ENCODE assay signal across 8 mouse cellular contexts in the genomic region with DNA sequence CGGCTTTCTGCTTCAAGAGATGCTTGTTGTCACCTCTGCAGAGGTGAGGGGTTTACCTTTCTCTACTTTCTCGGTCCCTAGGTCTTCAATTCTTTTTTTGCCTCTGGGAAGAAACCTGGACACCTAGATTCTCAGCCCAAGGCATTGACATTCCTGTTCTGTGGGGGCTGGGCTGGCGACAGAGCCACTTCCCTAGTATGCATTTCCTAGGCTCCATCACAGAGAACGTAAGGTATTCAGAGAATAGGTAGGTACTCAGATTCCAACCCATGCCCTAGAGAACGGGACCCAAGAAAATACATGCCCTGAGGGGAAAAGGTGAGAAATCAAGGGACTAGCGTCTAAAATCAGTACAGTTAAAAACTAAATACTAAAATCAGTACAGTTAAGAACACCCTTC. TPM values are rescaled to one million over a fixed set of nuclear protein-coding genes. Genes with fewer than 3 reads are reported as not detected.
DNase-seq lines count a peak whose midpoint lies in the region; ATAC-seq and TF ChIP-seq lines count a peak whose summit lies in the region.

No protein-coding gene starts in this region.

- ATAC-seq in heart, embryonic 11.5 days (replicated peaks; ENCODE audit: insufficient number of reproducible peaks, low FRiP score, low TSS enrichment) = no peak
- ATAC-seq in embryonic facial prominence, embryonic 11.5 days (replicated peaks; ENCODE audit: insufficient number of reproducible peaks, low FRiP score, low TSS enrichment, low read depth) = no peak
- 0 out of 2 replicates have a peak, but pooled peaks have one; percentile 25 for ATAC-seq in neural tube, embryonic 12.5 days (ENCODE audit: low FRiP score, low read depth)

- H3K27ac ChIP-seq in heart, embryonic 11.5 days (ENCODE audit: low read depth, low read length) = no peak overlapping the region
- no peak overlapping the region for H3K27ac ChIP-seq in embryonic facial prominence, embryonic 11.5 days (replicated peaks; ENCODE audit: low read depth, low read length)
- H3K27ac ChIP-seq in neural tube, embryonic 12.5 days = peak overlapping the region; percentile 66

- TF ChIP-seq CTCF in E14TG2a.4 (conservative IDR thresholded peaks at IDR 0.05; ENCODE audit: low read length) = no peak

- 0 out of 2 replicates have a peak, but pooled peaks cover 6% of the 10 kb centered on the region for H3K4me1 ChIP-seq in heart, embryonic 11.5 days (ENCODE audit: control insufficient read depth, insufficient read depth, low read length)
- H3K4me1 ChIP-seq in E14TG2a.4 (replicated peaks; ENCODE audit: low read depth, low read length) = peaks cover 32% of the 10 kb centered on the region
- H3K4me1 ChIP-seq in embryonic facial prominence, embryonic 11.5 days (ENCODE audit: control insufficient read depth, insufficient read depth, low read length) = no peaks in the 10 kb centered on the region
- peaks cover 10% of the 10 kb centered on the region for H3K4me1 ChIP-seq in neural tube, embryonic 12.5 days

- H3K4me3 ChIP-seq in heart, embryonic 11.5 days (ENCODE audit: low read depth, low read length) = peak overlapping the region; percentile 96
- peak overlapping the region; percentile 98 for H3K4me3 ChIP-seq in E14TG2a.4 (replicated peaks; ENCODE audit: low read length)
- peak overlapping the region; percentile 73 for H3K4me3 ChIP-seq in embryonic facial prominence, embryonic 11.5 days (ENCODE audit: low read depth, low read length)
- H3K4me3 ChIP-seq in neural tube, embryonic 12.5 days = peak overlapping the region; percentile 87

- 17% methylated on average over 6 of the region's 6 CpGs for WGBS in heart, embryonic 11.5 days (ENCODE audit: insufficient replicate concordance)
- WGBS in embryonic facial prominence, embryonic 11.5 days = 19% methylated on average over 6 of the region's 6 CpGs
- 18% methylated on average over 6 of the region's 6 CpGs for WGBS in neural tube, embryonic 12.5 days

- no peaks in the 10 kb centered on the region for H3K27me3 ChIP-seq in heart, embryonic 11.5 days (ENCODE audit: control insufficient read depth, insufficient read depth, low read length)
- H3K27me3 ChIP-seq in E14TG2a.4 (ENCODE audit: insufficient read depth, low read length) = no peaks in the 10 kb centered on the region
- H3K27me3 ChIP-seq in embryonic facial prominence, embryonic 11.5 days (ENCODE audit: control insufficient read depth, insufficient read depth, low read length) = no peaks in the 10 kb centered on the region
- H3K27me3 ChIP-seq in neural tube, embryonic 12.5 days (replicated peaks) = no peaks in the 10 kb centered on the region

- intact Hi-C loops in heart, postnatal 36 days (cut with DNase I) = loop anchor here (1.0 to 5.0 kb wide), 2 partner anchors 22 to 79 kb away; partner anchors contain the start of gene Zfp809

- peak overlapping the region; percentile 71 for H3K4me2 ChIP-seq in heart, embryonic 11.5 days
- peak overlapping the region; percentile 58 for H3K4me2 ChIP-seq in embryonic facial prominence, embryonic 11.5 days (ENCODE audit: low read depth, low read length)
- H3K4me2 ChIP-seq in neural tube, embryonic 12.5 days (replicated peaks) = peak overlapping the region; percentile 79

- H3K9ac ChIP-seq in heart, embryonic 11.5 days (ENCODE audit: low read depth, low read length) = peak overlapping the region; percentile 99
- H3K9ac ChIP-seq in embryonic facial prominence, embryonic 11.5 days (replicated peaks; ENCODE audit: low read length) = peak overlapping the region; percentile 97
- H3K9ac ChIP-seq in neural tube, embryonic 12.5 days = peak overlapping the region; percentile 99

- no peak for DNase-seq in heart, postnatal 36 days
- DNase-seq in embryonic facial prominence, embryonic 11.5 days (ENCODE audit: low spot score) = peak; percentile 57
- peak; percentile 20 for DNase-seq in kidney, postnatal 10 days
- no peak for DNase-seq in right cerebral cortex, postnatal 25 days
- no peak for DNase-seq in adrenal gland, adult 18-20 months (ENCODE audit: low spot score in 2 of 2)

- peaks cover 26% of the 10 kb centered on the region for H3K36me3 ChIP-seq in heart, embryonic 11.5 days (ENCODE audit: control insufficient read depth, insufficient read depth, low read length)
- H3K36me3 ChIP-seq in E14TG2a.4 (ENCODE audit: insufficient read depth, low read length) = peaks cover 20% of the 10 kb centered on the region
- peaks cover 17% of the 10 kb centered on the region for H3K36me3 ChIP-seq in embryonic facial prominence, embryonic 11.5 days (replicated peaks; ENCODE audit: control insufficient read depth, insufficient read depth, low read depth, low read length)
- H3K36me3 ChIP-seq in neural tube, embryonic 12.5 days = peaks cover 36% of the 10 kb centered on the region

- H3K9me3 ChIP-seq in heart, embryonic 11.5 days (replicated peaks; ENCODE audit: control insufficient read depth, low read length) = peaks cover under 1% of the 10 kb centered on the region
- H3K9me3 ChIP-seq in E14TG2a.4 (ENCODE audit: low read length) = peaks cover 38% of the 10 kb centered on the region
- H3K9me3 ChIP-seq in embryonic facial prominence, embryonic 11.5 days (replicated peaks; ENCODE audit: control insufficient read depth, low read length) = no peaks in the 10 kb centered on the region
- peaks cover 8% of the 10 kb centered on the region for H3K9me3 ChIP-seq in neural tube, embryonic 12.5 days

RNA-seq across cellular contexts. Expression of gene Zfp810, which starts 0.7 kb away (rescaled TPM):
- polyA plus RNA-seq in heart, embryonic 11.5 days (2014; fragmentation: Nextera tagmentation; extraction: Ambion mirVana) = 12.9 and 15.7 TPM in 2 replicates
- 1 to 10 TPM; 6.3 to 8.2 TPM for total RNA-seq in heart, postnatal 36 days (2021)
- 30.7 and 31.1 TPM in 2 replicates for polyA plus RNA-seq in embryonic facial prominence, embryonic 11.5 days (2014; fragmentation: Nextera tagmentation; extraction: Ambion mirVana)
- polyA plus RNA-seq in neural tube, embryonic 12.5 days (2016; fragmentation: Nextera tagmentation; extraction: Ambion mirVana) = 36.3 and 38.8 TPM in 2 replicates
- 1 to 10 TPM; 4.4 to 4.7 TPM for total RNA-seq in adrenal gland, adult 18-20 months (2021)

RNA-seq across cellular contexts. Expression of gene Zfp599, which starts 47.0 kb away (rescaled TPM):
- 3.1 and 5.6 TPM in 2 replicates for polyA plus RNA-seq in heart, embryonic 11.5 days (2014; fragmentation: Nextera tagmentation; extraction: Ambion mirVana)
- total RNA-seq in heart, postnatal 36 days (2021) = under 1 TPM; 0.25 to 0.35 TPM
- 8.6 and 9.6 TPM in 2 replicates for polyA plus RNA-seq in embryonic facial prominence, embryonic 11.5 days (2014; fragmentation: Nextera tagmentation; extraction: Ambion mirVana)
- polyA plus RNA-seq in neural tube, embryonic 12.5 days (2016; fragmentation: Nextera tagmentation; extraction: Ambion mirVana) = 4.7 and 5.1 TPM in 2 replicates
- under 1 TPM; 0.50 to 0.61 TPM for total RNA-seq in adrenal gland, adult 18-20 months (2021)

Comparison
In these comparisons a context has a peak if more than half of its experiments do, and no peak if none do; other contexts are left out.
1. DNase-seq: peak in embryonic facial prominence, embryonic 11.5 days (single experiment) and kidney, postnatal 10 days (single experiment); none in heart, postnatal 36 days (0 of 2), right cerebral cortex, postnatal 25 days (single experiment) and adrenal gland, adult 18-20 months (0 of 2).
2. Peak in every context shown above with its lines, with median percentiles within 50 percentile points of each other: H3K4me2 ChIP-seq, H3K4me3 ChIP-seq and H3K9ac ChIP-seq.